Mouse (Mus musculus): ENCODE data around the gene C1qtnf12.

C1qtnf12 gene

GRCm38 (mm10) chr4:155992241-155992905, 30.3 kb downstream of the C1qtnf12 start, which contains the start of the genes B3galt6 and Sdf4:
TSS of gene B3galt6 (minus strand) at chr4:155992649.
TSS of gene Sdf4 (plus strand) at chr4:155992872.
- in situ Hi-C loops (cut with MboI; ENCODE audit: low pct_unique_long_range_greater_than_20kb in 1 of 2, low sequenced_read_pairs in 2 of 2, unreplicated experiment in 1 of 2), result no loop called here

- in situ Hi-C loops (cut with MboI; ENCODE audit: low pct_unique_long_range_greater_than_20kb in 1 of 2, low sequenced_read_pairs in 2 of 2, unreplicated experiment in 1 of 2), result no loop called here
These were observed 30.9 kb downstream of the C1qtnf12 start for GRCm38 (mm10) chr4:155992906-155993547.

- in situ Hi-C loops (cut with MboI; ENCODE audit: low pct_unique_long_range_greater_than_20kb in 1 of 2, low sequenced_read_pairs in 2 of 2, unreplicated experiment in 1 of 2), result no loop called here
These were observed 31.5 kb downstream of the C1qtnf12 start for GRCm38 (mm10) chr4:155993606-155994005.

GRCm38 (mm10) chr4:156004109-156004508, 42.0 kb downstream of the C1qtnf12 start:
- in situ Hi-C loops (cut with MboI; ENCODE audit: low pct_unique_long_range_greater_than_20kb in 1 of 2, low sequenced_read_pairs in 2 of 2, unreplicated experiment in 1 of 2), result no loop called here

GRCm38 (mm10) chr4:156008369-156008768, 46.3 kb downstream of the C1qtnf12 start:
- in situ Hi-C loops (cut with MboI; ENCODE audit: low pct_unique_long_range_greater_than_20kb in 1 of 2, low sequenced_read_pairs in 2 of 2, unreplicated experiment in 1 of 2), result no loop called here

GRCm38 (mm10) chr4:156013637-156014036, 51.5 kb downstream of the C1qtnf12 start, which contains the start of gene Tnfrsf4:
TSS of gene Tnfrsf4 (plus strand) at chr4:156013843.
- in situ Hi-C loops (cut with MboI; ENCODE audit: low pct_unique_long_range_greater_than_20kb in 1 of 2, low sequenced_read_pairs in 2 of 2, unreplicated experiment in 1 of 2), result no loop called here

- in situ Hi-C loops (cut with MboI; ENCODE audit: low pct_unique_long_range_greater_than_20kb in 1 of 2, low sequenced_read_pairs in 2 of 2, unreplicated experiment in 1 of 2), result no loop called here
These were observed 52.3 kb downstream of the C1qtnf12 start for GRCm38 (mm10) chr4:156014436-156014835.
